Mouse (Mus musculus) kidney, embryonic 15.5 days (tissue): ENCODE results near the gene Perm1. TPM values are rescaled to one million over a fixed set of nuclear protein-coding genes. Genes with fewer than 3 reads are reported as not detected.
A peak's percentile ranks its signal among the peaks of the same experiment; 100 is the strongest.

ENCODE experiments used
- ATAC-seq: fragments of 200-750 bp; cut with Nextera tagmentation; replicated peaks from 2 replicates; pipeline ENCODE4 v1.8.0; 2017; ENCODE audit warnings: moderate TSS enrichment; ENCODE audit not compliant: low FRiP score
- H3K27ac ChIP-seq: fragments of 300-500 bp; sonication (generic); 2 replicates; pipeline ENCODE4 v1.5.1; 2015; ENCODE audit warnings: mild to moderate bottlenecking, inconsistent platforms
- H3K27me3 ChIP-seq: fragments of 300-500 bp; sonication (generic); 2 replicates; pipeline ENCODE4 v1.6.1; 2015; ENCODE audit warnings: inconsistent platforms
- H3K36me3 ChIP-seq: fragments of 300-500 bp; sonication (generic); 2 replicates; pipeline ENCODE4 v1.6.1; 2015; ENCODE audit warnings: inconsistent platforms
- H3K4me1 ChIP-seq: fragments of 300-500 bp; sonication (generic); 2 replicates; pipeline ENCODE4 v1.6.1; 2015; ENCODE audit warnings: inconsistent platforms
- H3K4me2 ChIP-seq: fragments of 300-500 bp; sonication (generic); 2 replicates; pipeline ENCODE4 v1.6.1; 2015; ENCODE audit warnings: moderate library complexity, mild to moderate bottlenecking, inconsistent platforms
- H3K4me3 ChIP-seq: fragments of 300-500 bp; sonication (generic); replicated peaks from 2 replicates; pipeline ENCODE4 v1.5.1; 2015; ENCODE audit warnings: mild to moderate bottlenecking, inconsistent platforms
- H3K9ac ChIP-seq: fragments of 300-500 bp; sonication (generic); 2 replicates; pipeline ENCODE4 v1.6.1; 2015; ENCODE audit warnings: mild to moderate bottlenecking, inconsistent platforms
- H3K9me3 ChIP-seq: fragments of 300-500 bp; sonication (generic); replicated peaks from 2 replicates; pipeline ENCODE4 v1.6.1; 2016; ENCODE audit warnings: inconsistent platforms
- WGBS: fragments of 180-500 bp; shearing (Covaris S2); methylation state at CpG from one replicate; pipeline ENCODE4 v1.1.7; 2015; ENCODE audit warnings: mixed read lengths; 5-methylcytosine and 5-hydroxymethylcytosine counted together
- polyA plus RNA-seq: library from polyadenylated mRNA; unstranded; fragments of >200 nt; fragmentation: Nextera tagmentation; extraction: Ambion mirVana; gene quantifications from 2 replicates; pipeline ENCODE4 v1.2.1, GENCODE M21; 2015

The Perm1 gene
- polyA plus RNA-seq, 1 experiment from 2014 or later = 0.84 TPM

GRCm38 (mm10) chr4:156228393-156229024 is 12.8 kb downstream of the Perm1 start:
- peaks cover 15% of the 10 kb centered on the region for H3K4me1 ChIP-seq
- ATAC-seq = peak; percentile 49; the same call in 1 of the 2 replicates
- H3K4me2 ChIP-seq = peak overlapping the region; percentile 39
- no peak overlapping the region for H3K27ac ChIP-seq
- no peaks in the 10 kb centered on the region for H3K9me3 ChIP-seq
- H3K36me3 ChIP-seq = peaks cover 45% of the 10 kb centered on the region
- WGBS = 24% methylated on average over 12 of the region's 12 CpGs
- H3K27me3 ChIP-seq = no peaks in the 10 kb centered on the region
- peak overlapping the region; percentile 12 for H3K4me3 ChIP-seq
- no peak overlapping the region for H3K9ac ChIP-seq

GRCm38 (mm10) chr4:156234021-156234501 is 18.4 kb downstream of the Perm1 start:
- peak overlapping the region; percentile 77 for H3K9ac ChIP-seq
- H3K36me3 ChIP-seq = peaks cover 62% of the 10 kb centered on the region
- peak overlapping the region; percentile 97 for H3K4me3 ChIP-seq
- H3K4me1 ChIP-seq = peaks cover 29% of the 10 kb centered on the region
- no peaks in the 10 kb centered on the region for H3K27me3 ChIP-seq
- H3K4me2 ChIP-seq = peak overlapping the region; percentile 92
- ATAC-seq = no peak
- H3K9me3 ChIP-seq = no peaks in the 10 kb centered on the region
- WGBS = 2% methylated on average over 17 of the region's 17 CpGs
- H3K27ac ChIP-seq = peak overlapping the region; percentile 77

- no peaks in the 10 kb centered on the region for H3K9me3 ChIP-seq
- under 1% methylated on average over 36 of the region's 48 CpGs for WGBS
- peak within 1 kb of the TSS; percentile 92 for H3K4me2 ChIP-seq
- H3K4me1 ChIP-seq = peaks cover 29% of the 10 kb centered on the region
- H3K36me3 ChIP-seq = peaks cover 62% of the 10 kb centered on the region
- peak within 1 kb of the TSS; percentile 88 for H3K9ac ChIP-seq
- ATAC-seq = peak; percentile 48
- no peaks in the 10 kb centered on the region for H3K27me3 ChIP-seq
- H3K4me3 ChIP-seq = peak within 1 kb of the TSS; percentile 97
- H3K27ac ChIP-seq = peak within 1 kb of the TSS; percentile 98
These were observed 19.1 kb downstream of the Perm1 start, which contains the start of gene Plekhn1 for GRCm38 (mm10) chr4:156234701-156235213. Gene Plekhn1, minus strand, starts transcription at chr4:156234857.

- no peaks in the 10 kb centered on the region for H3K27me3 ChIP-seq
- ATAC-seq = peak; percentile 12
- peak overlapping the region; percentile 88 for H3K9ac ChIP-seq
- H3K9me3 ChIP-seq = no peaks in the 10 kb centered on the region
- H3K27ac ChIP-seq = peak overlapping the region; percentile 98
- peaks cover 62% of the 10 kb centered on the region for H3K36me3 ChIP-seq
- H3K4me3 ChIP-seq = peak overlapping the region; percentile 97
- 1% methylated on average over 15 of the region's 15 CpGs for WGBS
- peaks cover 29% of the 10 kb centered on the region for H3K4me1 ChIP-seq
- H3K4me2 ChIP-seq = peak overlapping the region; percentile 92
These were observed 19.7 kb downstream of the Perm1 start for GRCm38 (mm10) chr4:156235360-156235770.

GRCm38 (mm10) chr4:156235808-156236533 is 20.3 kb downstream of the Perm1 start, which contains the start of gene Noc2l:
Gene Noc2l, plus strand, starts transcription at chr4:156236010.
- under 1% methylated on average over 90 of the region's 90 CpGs for WGBS
- Histone ChIP-seq H3K4me3 (peak within 1 kb of the TSS; percentile 97), H3K27me3 (no peaks in the 10 kb centered on the region), H3K36me3 (peaks cover 62% of the 10 kb centered on the region), H3K4me1 (peaks cover 29% of the 10 kb centered on the region), H3K4me2 (peak within 1 kb of the TSS; percentile 92), H3K27ac (peak within 1 kb of the TSS; percentile 98), H3K9ac (peak within 1 kb of the TSS; percentile 88), H3K9me3 (no peaks in the 10 kb centered on the region)
- ATAC-seq = peak; percentile 91

GRCm38 (mm10) chr4:156236651-156237447 is 21.2 kb downstream of the Perm1 start:
- Histone ChIP-seq H3K27me3 (no peaks in the 10 kb centered on the region), H3K9ac (peak overlapping the region; percentile 88), H3K4me3 (peak overlapping the region; percentile 97), H3K4me2 (peak overlapping the region; percentile 92), H3K36me3 (peaks cover 62% of the 10 kb centered on the region), H3K9me3 (no peaks in the 10 kb centered on the region), H3K27ac (peak overlapping the region; percentile 98), H3K4me1 (peaks cover 29% of the 10 kb centered on the region)
- no peak for ATAC-seq
- 24% methylated on average over 58 of the region's 60 CpGs for WGBS

GRCm38 (mm10) chr4:156249567-156249966 is 33.9 kb downstream of the Perm1 start:
- Histone ChIP-seq H3K9ac (no peak overlapping the region), H3K4me1 (peaks cover 11% of the 10 kb centered on the region), H3K9me3 (no peaks in the 10 kb centered on the region), H3K36me3 (peaks cover 51% of the 10 kb centered on the region), H3K4me2 (no peak overlapping the region), H3K4me3 (no peak overlapping the region), H3K27me3 (peaks cover 25% of the 10 kb centered on the region), H3K27ac (no peak overlapping the region)
- 56% methylated on average over 11 of the region's 11 CpGs for WGBS
- no peak for ATAC-seq

- Histone ChIP-seq H3K4me1 (peaks cover 22% of the 10 kb centered on the region), H3K4me2 (no peak overlapping the region), H3K36me3 (peaks cover 36% of the 10 kb centered on the region), H3K27ac (no peak overlapping the region), H3K9ac (no peak overlapping the region), H3K4me3 (no peak overlapping the region), H3K9me3 (no peaks in the 10 kb centered on the region), H3K27me3 (peaks cover 37% of the 10 kb centered on the region)
- 63% methylated on average over 8 of the region's 8 CpGs for WGBS
- ATAC-seq = no peak
These were observed 35.4 kb downstream of the Perm1 start for GRCm38 (mm10) chr4:156251081-156251480.

GRCm38 (mm10) chr4:156252140-156252539 is 36.5 kb downstream of the Perm1 start:
- Histone ChIP-seq H3K4me3 (no peak overlapping the region), H3K4me2 (no peak overlapping the region), H3K4me1 (peaks cover 22% of the 10 kb centered on the region), H3K27me3 (peaks cover 37% of the 10 kb centered on the region), H3K9ac (no peak overlapping the region), H3K9me3 (no peaks in the 10 kb centered on the region), H3K27ac (no peak overlapping the region), H3K36me3 (peaks cover 26% of the 10 kb centered on the region)
- no peak for ATAC-seq
- WGBS = 34% methylated on average over 7 of the region's 7 CpGs

GRCm38 (mm10) chr4:156252619-156253018 is 37.0 kb downstream of the Perm1 start:
- Histone ChIP-seq H3K27ac (no peak overlapping the region), H3K4me3 (no peak overlapping the region), H3K27me3 (peaks cover 37% of the 10 kb centered on the region), H3K4me1 (peaks cover 22% of the 10 kb centered on the region), H3K36me3 (peaks cover 21% of the 10 kb centered on the region), H3K9ac (no peak overlapping the region), H3K4me2 (no peak overlapping the region), H3K9me3 (no peaks in the 10 kb centered on the region)
- no peak for ATAC-seq
- 36% methylated on average over 3 of the region's 3 CpGs for WGBS

- ATAC-seq = peak; percentile 63; the same call in 1 of the 2 replicates
- peaks cover 22% of the 10 kb centered on the region for H3K4me1 ChIP-seq
- 44% methylated on average over 7 of the region's 7 CpGs for WGBS
- no peak overlapping the region for H3K27ac ChIP-seq
- no peak overlapping the region for H3K4me3 ChIP-seq
- H3K9ac ChIP-seq = no peak overlapping the region
- no peaks in the 10 kb centered on the region for H3K9me3 ChIP-seq
- H3K4me2 ChIP-seq = no peak overlapping the region
- peaks cover 37% of the 10 kb centered on the region for H3K27me3 ChIP-seq
- peaks cover 17% of the 10 kb centered on the region for H3K36me3 ChIP-seq
These were observed 37.4 kb downstream of the Perm1 start for GRCm38 (mm10) chr4:156253043-156253442.
